Mouse (Mus musculus) testis, adult 2 months (tissue): ENCODE measurements around the gene Nfkbia.

Experiments used
- CTCF ChIP-seq: fragments of 200-500 bp; IDR thresholded peaks from 2 replicates; pipeline ENCODE4 v1.5.1; 2012; ENCODE audit warnings: low read depth, mild to moderate bottlenecking, inconsistent platforms, low read length, moderate library complexity; ENCODE audit not compliant: control insufficient read depth, insufficient read depth, insufficient replicate concordance
- POLR2A ChIP-seq: fragments of 200-500 bp; IDR thresholded peaks from 2 replicates; pipeline ENCODE4 v1.6.1; 2012; ENCODE audit warnings: low read depth, mild to moderate bottlenecking, inconsistent platforms, low read length, moderate library complexity; ENCODE audit not compliant: control insufficient read depth

DNA sequence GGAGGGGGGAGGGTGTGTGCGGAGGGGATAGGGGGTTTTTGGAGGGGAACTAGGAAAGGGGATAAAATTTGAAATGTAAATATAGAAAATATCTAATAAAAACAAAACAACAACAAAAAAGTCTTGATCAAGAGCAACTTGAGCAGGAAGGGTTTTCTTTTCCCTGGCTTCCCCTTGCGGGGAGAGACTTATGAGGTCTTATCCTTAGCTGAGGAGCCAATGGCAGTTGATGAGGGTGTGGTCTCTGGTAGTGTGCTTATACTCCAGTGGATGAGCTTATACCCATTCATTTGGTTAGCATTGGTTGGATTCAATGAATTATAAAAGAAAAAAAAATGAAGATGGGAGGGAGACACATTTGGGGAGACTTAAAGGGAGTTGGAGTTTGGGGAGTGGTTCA is 43.4 kb downstream of the Nfkbia start:
- TF ChIP-seq CTCF (no peak), POLR2A (no peak)
